Mouse (Mus musculus) monocyte, adult 5-6 weeks (primary cell): ENCODE measurements around the gene Rfx4. TPM values are rescaled to one million over a fixed set of nuclear protein-coding genes. Genes with fewer than 3 reads are reported as not detected.
A peak's percentile ranks its signal among the peaks of the same experiment; 100 is the strongest.

ENCODE experiments used
- ATAC-seq: fragments of 153-309, 156-312 bp; replicated peaks from 2 replicates; pipeline ENCODE4 v1.8.0; 2017; ENCODE audit warnings: mild to moderate bottlenecking; ENCODE audit not compliant: low TSS enrichment, insufficient number of reproducible peaks, severe bottlenecking, poor library complexity, low FRiP score
- total RNA-seq: library from RNA; stranded (forward); fragments of 200-1000, 200-491, 200-594 nt; gene quantifications from 3 replicates; pipeline ENCODE4 v1.2.3, GENCODE M21; 2017

The Rfx4 gene
- total RNA-seq, 1 experiment from 2014 or later, result not detected

DNA sequence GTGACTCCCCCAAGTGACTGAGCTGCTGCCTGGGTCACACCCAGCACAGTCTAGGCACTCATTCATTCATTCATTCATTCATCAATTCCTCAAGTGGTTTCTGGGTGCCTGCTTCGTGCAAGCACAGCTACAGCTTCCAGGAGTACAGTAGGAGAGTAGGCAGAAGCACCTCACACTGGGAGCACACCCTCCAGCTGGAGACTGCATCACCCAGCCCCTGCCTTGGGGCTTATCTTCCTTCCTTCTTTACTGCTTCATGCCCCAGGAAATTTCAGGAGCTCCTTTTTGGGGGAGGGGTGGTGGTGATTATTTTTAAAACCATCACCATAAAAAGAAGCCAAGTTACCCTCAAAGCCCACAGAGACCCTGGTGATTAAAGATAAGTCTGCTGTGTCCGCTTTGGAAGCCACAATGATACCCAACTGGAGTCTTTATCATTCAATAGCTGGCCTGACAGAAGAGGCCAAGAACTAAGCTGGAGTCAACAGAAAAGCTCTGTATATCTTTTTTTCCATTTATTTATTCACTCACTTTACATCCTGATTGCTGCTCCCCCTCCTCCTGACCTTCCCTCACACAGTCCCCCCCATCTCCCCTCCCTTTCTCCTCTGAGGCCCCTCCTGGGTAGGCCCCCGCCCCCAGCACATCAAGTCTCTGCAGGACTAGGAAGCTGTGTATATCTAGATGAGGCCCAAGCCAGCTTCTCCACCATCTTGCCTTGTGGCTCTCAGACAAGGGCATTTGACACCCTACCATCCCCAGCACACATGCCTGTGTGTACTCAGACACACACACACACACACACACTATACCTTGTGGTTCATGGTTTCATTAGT, 142.5 kb downstream of the Rfx4 start:
- no peak for ATAC-seq

DNA sequence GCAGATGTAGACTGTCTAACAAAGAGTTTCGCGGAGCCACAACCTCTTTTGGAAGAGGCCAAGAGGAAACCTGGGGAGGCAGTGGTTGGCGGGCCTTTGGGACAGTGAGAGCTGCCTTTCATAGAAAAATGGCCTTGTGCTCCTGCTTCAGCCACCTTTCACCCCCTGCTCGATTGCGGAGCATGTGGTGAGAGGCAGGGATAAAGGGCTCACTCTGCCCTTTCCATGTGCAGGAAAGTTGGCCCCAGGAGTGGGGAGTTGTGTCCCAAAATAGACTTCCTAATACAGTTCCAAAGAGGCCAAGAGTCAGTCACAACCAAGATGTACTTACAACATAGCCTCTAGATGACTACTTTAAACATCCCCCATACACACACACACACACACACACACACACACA, 145.8 kb downstream of the Rfx4 start:
- no peak for ATAC-seq

DNA sequence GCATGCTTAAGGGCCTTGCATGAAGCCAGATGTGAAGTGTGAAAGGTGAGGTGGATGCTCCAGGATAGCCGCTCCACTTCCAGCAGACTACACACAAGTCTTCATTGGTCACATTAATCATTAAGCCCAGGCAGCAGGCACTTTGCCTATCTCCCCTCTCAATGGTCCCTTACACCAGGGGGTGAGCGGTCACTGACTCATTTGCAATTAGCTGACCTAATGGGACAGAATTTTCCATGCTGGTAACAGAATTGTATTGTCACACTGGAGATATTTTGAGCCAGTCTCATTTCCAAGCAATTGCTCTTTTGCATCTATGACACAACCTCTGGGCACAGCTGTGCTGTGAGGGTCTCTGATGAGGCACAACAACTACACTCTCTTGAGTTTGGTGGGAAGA, 146.4 kb downstream of the Rfx4 start:
- ATAC-seq, result no peak

DNA sequence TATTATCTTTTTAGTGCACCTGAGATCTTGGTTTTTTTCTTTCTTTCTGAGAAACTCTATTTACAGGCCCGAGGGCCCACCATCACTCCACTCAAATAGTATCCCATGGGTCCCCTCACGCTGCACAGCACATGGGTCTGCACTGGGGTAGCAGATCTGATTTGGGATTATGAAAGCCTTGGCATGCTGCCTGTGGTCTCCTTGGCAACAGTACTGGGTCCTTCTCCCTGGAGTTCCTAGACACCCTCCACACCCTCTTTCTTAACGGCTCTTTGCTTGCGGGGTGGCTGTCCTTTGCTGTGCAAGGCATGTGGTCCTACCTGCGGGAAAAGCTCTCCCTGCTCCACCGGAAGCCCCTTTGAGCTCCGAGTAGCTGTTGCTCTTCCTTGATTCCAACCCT, 147.4 kb downstream of the Rfx4 start:
- no peak for ATAC-seq

DNA sequence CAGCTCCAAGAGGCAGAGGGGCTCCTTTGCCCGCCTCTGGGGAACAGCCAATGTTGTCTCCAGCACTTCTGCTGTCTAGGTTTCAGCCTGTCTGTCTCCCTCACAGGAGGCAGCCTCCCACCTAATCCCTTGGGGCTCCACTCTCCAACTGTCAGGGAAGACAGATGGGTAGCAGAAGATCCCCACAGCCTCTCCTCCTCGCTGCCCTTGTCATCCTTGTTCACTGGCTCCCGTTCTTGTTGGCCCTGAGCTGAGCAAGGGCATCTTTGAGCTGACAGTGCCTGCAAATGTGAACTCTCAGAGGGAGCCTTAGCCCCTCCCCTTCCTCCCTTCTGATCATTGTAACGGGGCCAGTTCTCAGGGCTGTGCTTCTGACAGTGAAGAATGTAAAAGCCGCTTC, 147.9 kb downstream of the Rfx4 start:
- ATAC-seq, result no peak; the same call in 1 of the 2 replicates

DNA sequence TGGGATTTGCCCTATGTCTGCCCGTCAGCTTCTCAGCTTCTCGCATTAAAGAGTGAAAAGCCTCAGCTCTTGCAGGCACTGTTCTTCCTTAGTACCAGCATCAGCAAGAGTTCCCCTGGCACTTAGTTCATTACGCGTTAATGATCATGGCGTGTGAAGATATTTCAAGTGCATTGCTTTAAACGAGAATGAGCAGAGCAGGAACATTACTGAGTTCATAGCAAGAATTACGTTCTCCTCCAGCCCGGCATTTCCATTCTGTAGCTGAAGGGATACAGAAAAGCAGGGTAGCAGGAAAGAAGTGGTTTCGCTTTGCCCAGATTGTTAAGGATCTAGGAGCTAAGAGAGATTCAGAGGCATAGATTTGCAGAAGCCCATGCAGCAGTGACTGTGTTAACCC, 151.0 kb downstream of the Rfx4 start:
- ATAC-seq, result no peak

DNA sequence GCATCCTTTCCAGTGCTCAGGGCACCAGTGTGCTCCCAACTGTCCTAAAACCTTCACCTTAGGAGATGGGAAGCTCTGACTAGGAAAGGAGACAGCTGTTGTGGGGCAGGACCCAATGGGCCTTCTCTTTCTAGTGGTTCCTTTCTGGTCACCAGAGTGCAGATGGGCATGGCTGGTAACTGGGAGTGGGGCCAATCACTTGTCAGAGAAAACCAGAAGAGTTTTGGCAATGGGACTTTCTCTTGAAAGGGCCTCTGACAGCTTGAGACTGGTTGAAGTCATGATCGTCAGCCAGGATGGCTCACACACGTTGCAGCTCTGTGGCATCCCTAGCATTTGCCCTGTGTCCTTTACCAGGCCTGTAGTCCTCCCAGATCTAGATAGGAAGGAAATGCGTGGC, 152.1 kb downstream of the Rfx4 start:
- ATAC-seq, result no peak

DNA sequence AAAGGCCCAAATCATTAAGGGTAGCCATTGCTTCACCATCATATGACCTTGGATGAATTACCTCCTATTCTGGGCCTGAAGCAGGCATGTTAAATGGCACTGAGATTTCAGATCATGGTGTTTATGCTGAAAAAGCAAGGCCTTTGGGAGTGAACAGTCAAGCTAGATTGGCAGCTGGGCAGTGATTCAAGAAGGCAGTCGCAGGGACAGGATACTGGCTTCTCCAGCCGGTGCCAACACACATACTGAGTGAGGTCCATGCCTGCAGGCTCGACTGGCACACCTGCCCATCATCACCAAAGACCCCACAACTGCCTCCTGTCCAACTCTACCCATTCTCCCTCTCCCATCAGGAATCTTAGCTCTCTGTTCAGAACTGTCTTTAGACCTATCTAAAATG, 152.6 kb downstream of the Rfx4 start:
- ATAC-seq, result no peak

DNA sequence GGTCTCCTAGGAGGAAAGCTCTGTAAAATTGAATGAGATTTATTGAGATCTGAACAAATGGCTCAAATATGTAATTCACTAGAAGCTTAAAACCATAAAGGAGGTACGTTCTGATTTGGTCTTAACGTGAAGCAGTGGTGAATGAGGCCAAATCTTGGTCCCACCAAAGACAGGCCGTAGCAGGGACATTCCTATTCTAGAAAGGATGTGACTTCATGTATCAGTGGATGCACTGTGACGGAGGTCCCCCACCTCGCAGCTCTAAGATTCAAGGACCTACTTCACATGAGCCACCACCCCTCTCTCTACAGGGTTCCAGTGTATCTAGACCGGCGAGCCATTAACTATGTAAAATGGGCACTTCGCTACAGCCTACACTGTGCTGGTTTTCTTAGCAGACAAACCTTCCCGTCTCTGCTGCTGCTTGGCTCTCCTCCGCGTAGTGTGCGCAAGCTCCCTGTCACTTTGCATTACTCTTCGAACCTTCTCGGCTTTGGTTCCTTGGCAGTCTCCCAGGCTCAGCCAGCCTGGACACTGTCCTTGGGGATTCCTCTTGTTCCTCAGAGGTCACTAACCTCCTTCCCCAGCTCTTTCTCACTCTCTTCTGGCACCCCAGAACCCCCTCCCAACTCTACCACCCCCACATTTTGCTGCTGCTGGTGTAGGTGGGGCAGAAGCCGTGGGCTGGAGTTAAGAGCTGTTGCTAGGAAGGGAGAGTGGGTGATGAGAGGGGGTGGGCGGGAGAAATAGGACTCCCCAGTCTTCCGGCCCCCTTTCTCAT, 153.3 kb downstream of the Rfx4 start:
- no peak for ATAC-seq

DNA sequence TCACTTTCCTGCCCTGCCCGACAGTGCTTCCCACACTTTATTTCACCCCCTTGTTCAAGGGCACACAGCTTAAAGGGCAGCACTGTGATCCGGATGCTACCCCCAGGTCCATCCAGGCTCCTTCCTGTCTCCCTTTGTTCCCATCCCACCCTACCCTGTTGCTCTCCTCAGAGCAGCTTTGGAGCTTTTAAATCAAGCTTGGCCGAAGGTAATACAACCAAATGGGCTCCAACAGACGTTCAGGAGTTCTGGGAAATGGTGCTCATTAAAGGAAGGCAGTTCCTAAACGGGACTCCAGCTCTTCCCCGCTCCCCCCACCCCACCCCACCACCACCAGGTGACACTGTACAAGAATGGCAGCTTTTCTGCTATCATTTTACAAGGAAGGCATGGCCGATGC, 154.3 kb downstream of the Rfx4 start:
- no peak for ATAC-seq

DNA sequence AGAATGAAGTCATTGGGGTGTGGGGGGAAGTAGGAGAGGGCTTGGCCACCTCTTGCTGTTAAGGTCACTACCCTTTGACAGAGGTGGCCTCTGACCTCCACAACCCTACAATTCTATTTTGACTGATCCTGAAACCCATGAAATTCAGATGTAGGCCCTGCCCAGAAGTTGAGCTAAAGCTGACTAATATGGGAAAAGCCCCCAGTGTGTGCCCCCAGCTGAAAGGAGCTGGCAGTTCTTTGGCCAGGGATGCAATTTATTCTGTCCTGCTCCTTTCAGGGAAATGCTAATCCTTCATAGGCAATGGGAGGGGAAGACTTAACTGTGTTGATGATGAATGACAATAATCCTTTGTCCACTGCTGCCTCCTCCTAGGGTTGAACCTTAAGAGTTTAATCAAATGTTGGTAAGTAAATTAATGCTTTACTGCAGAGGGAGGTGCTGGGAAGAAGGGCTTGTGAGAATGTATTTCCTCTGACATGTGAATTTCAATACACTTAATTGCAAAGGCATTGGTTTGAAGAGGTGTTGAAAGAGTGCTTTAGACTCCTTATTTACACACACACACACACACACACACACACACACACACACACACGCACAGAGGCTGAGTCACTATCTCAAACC, 155.0 kb downstream of the Rfx4 start:
- ATAC-seq, result no peak

DNA sequence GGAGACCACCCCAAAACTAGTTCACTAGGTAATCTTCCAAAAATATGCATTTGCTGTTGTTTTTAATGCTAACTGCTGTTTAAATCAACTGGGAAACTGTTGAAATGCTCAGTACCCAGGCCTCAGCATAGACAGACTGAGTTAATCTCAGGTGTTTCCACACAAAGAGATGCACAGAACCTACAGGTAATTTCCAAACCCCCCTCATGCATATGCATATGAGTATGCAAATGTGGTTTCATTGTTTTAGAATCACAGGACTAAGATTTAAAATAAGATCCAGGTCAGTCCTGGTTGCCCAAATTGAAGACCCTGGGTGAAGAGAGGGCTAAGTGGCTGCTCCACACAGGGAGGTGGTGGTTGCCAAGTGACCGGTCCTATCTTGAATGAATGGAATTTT, 157.3 kb downstream of the Rfx4 start:
- ATAC-seq, result no peak

DNA sequence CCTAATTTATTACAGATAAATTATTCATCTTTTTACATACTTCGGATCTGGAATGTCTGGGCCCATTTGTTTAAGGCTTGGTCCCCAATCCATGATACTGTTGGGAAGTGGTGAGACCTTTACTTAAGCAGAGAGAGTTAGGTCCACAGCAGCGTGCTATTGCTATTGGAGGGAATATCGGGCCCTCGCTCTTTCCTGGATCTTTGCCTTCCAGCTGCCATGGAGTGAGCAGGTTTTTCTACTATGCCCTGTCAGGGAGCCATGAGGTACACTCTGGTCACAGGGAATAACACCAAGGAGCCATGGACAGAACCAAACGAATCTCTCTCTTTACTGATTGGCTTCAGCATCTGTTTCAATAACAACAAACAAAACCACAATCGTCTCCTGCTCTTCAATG, 159.6 kb downstream of the Rfx4 start:
- ATAC-seq, result no peak

DNA sequence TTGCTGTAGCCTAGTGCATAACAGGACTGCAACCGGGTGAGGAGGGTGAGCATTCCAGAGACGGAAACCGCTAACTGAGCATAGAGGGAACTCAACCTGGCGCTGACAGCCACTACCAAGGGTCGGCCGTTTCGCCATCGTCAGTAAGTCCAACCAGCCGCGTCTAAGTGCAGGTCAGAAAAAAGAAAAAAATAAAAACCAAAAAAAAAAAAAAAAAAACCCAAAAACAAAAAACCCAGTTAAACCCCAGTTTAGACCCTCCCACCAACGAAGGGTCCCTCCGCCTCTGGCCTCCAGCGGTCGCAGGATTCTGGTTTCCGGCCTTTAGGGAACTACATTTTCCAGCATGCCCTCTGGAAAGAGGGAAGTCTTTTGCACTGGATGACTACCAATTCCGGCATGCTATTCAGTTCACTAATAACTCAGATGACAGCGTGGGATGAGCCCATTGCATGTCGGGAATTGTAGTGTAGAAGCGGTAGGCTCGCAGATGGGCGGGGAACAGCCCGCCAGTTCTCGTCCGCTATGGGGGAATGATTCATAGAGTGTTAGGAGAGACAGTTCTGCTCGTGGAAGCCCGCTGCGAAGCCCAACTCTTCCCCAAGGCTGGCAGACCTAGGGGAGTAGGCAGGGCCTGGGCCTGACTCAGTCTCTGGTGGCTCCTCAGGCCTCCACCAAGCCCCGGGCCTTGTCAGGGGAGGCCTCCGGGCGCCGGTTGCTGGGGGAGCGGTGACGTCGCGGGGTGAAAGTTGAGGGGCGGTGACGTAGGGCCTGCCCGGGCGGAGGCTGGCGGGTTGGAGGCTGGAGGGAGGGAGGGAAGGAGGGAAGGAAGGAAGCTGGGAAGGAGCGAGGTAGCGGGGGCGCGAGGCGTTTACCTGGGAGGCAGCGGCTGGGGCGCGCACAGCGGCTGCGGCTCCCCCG, 161.2 kb downstream of the Rfx4 start, which contains the start of gene Ric8b:
Gene Ric8b, plus strand, starts transcription at position 807 of the 921 bp plus-strand sequence.
- peak; percentile 98 for ATAC-seq

DNA sequence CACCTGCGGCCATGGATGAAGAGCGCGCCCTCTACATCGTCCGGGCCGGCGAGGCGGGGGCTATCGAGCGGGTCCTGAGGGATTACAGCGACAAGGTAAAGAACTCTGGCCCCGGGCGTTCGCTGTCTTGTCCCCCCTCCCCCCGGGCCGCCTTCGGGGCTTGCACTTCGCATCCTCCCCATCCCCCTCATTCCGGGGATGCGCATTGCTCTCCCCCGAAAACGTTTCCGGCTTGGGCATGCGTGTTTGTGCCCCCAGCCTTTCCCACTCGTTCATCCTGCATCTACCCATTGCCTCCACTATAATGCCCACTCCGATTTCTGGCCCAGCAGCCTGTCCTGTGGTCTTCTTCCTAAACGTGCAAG, 161.9 kb downstream of the Rfx4 start:
- no peak for ATAC-seq

DNA sequence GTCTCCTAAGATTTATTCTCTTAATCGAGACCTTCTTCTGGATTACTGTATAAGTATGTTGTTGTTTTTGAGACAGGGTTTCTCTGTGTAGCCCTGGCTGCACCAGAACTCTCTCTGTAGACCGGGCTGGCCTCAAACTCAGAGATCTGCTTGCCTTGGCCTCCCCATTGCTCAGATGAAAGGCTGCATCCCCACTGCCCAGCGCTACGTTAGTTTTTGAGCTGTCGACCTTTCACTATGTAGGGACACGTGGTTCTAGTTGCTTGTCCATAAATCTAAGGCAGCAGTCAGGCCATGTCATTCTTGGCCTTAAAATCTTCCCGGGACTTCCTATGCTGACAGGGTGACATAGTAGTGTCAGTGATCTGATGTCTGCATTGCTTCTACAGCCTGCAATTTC, 170.5 kb downstream of the Rfx4 start:
- no peak for ATAC-seq

DNA sequence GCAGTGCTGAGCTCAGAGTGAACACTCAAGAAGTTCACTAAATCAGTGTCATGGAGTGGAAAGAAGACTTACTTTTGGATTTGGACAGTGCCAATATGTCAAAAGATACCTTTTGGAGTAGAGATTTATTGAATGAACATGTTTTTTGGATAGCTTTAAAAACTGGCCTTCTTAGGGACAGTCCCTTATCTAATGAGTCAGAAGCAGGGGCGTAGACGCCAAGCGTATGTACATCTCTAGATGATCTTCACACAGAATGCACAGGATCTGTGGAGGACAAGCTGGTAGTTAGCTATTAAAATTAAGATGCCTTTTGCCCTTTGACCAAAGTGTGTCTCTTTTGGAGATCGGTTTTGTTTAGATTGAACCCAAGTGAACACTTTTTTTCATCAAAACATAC, 171.0 kb downstream of the Rfx4 start:
- no peak for ATAC-seq

DNA sequence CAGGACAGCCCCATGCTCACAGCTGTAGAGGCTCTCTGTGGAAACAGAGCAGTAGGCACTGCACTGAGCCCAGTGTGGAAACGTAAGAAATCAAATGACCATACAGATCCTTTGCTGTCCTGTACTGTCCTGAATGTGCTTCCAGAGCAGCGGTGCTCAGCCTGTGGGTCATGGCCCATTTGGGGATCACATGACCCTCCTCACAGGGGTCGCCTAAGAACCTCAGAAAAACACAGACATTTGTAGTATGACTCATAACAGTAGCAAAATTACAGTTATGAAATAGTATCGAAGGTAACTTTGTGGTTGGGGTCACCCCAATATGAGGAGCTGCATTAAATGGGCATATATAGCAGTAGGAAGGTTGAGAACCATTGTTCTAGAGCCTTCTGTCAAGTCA, 172.6 kb downstream of the Rfx4 start:
- no peak for ATAC-seq
